Mouse (Mus musculus): ENCODE data around the gene Trim67.

Gene Trim67

GRCm38 (mm10) chr8:124792708-124793107 lies at the start of gene Trim67:
Gene Trim67 (plus strand): TSS chr8:124793092.
- in situ Hi-C loops (cut with MboI; ENCODE audit: unreplicated experiment in 2 of 2), result no loop called here

- in situ Hi-C loops (cut with MboI; ENCODE audit: unreplicated experiment in 2 of 2), result loop anchor here in 1 of 2 experiments (5.0 kb wide), 1 partner anchor 61 kb away; no protein-coding TSS in a partner anchor
These were observed 46.2 kb upstream of the Trim67 start for GRCm38 (mm10) chr8:124746661-124747060.

GRCm38 (mm10) chr8:124751191-124751590 lies 41.7 kb upstream of the Trim67 start:
- in situ Hi-C loops (cut with MboI; ENCODE audit: unreplicated experiment in 2 of 2), result no loop called here

- in situ Hi-C loops (cut with MboI; ENCODE audit: unreplicated experiment in 2 of 2), result no loop called here
These were observed 41.2 kb upstream of the Trim67 start, which contains the start of gene Fam89a for GRCm38 (mm10) chr8:124751709-124752173. Gene Fam89a (minus strand): TSS chr8:124751832.

- in situ Hi-C loops (cut with MboI; ENCODE audit: unreplicated experiment in 2 of 2), result no loop called here
These were observed 40.5 kb upstream of the Trim67 start for GRCm38 (mm10) chr8:124752325-124752862.

- in situ Hi-C loops (cut with MboI; ENCODE audit: unreplicated experiment in 2 of 2), result no loop called here
These were observed 38.6 kb upstream of the Trim67 start for GRCm38 (mm10) chr8:124754101-124754791.

- in situ Hi-C loops (cut with MboI; ENCODE audit: unreplicated experiment in 2 of 2), result no loop called here
These were observed 38.1 kb upstream of the Trim67 start for GRCm38 (mm10) chr8:124754792-124755190.

- in situ Hi-C loops (cut with MboI; ENCODE audit: unreplicated experiment in 2 of 2), result no loop called here
These were observed 37.4 kb upstream of the Trim67 start for GRCm38 (mm10) chr8:124755481-124755880.

- in situ Hi-C loops (cut with MboI; ENCODE audit: unreplicated experiment in 2 of 2), result no loop called here
These were observed 36.7 kb upstream of the Trim67 start for GRCm38 (mm10) chr8:124756153-124756552.

- in situ Hi-C loops (cut with MboI; ENCODE audit: unreplicated experiment in 2 of 2), result no loop called here
These were observed 36.3 kb upstream of the Trim67 start for GRCm38 (mm10) chr8:124756601-124757000.

GRCm38 (mm10) chr8:124758544-124758943 lies 34.3 kb upstream of the Trim67 start:
- in situ Hi-C loops (cut with MboI; ENCODE audit: unreplicated experiment in 2 of 2), result no loop called here

GRCm38 (mm10) chr8:124763061-124763460 lies 29.8 kb upstream of the Trim67 start:
- in situ Hi-C loops (cut with MboI; ENCODE audit: unreplicated experiment in 2 of 2), result no loop called here

- in situ Hi-C loops (cut with MboI; ENCODE audit: unreplicated experiment in 2 of 2), result no loop called here
These were observed 20.5 kb upstream of the Trim67 start for GRCm38 (mm10) chr8:124772389-124772788.

GRCm38 (mm10) chr8:124775695-124776094 lies 17.2 kb upstream of the Trim67 start:
- in situ Hi-C loops (cut with MboI; ENCODE audit: unreplicated experiment in 2 of 2), result no loop called here

- in situ Hi-C loops (cut with MboI; ENCODE audit: unreplicated experiment in 2 of 2), result no loop called here
These were observed 12.7 kb upstream of the Trim67 start for GRCm38 (mm10) chr8:124780236-124780635.

GRCm38 (mm10) chr8:124782431-124782830 lies 10.5 kb upstream of the Trim67 start:
- in situ Hi-C loops (cut with MboI; ENCODE audit: unreplicated experiment in 2 of 2), result no loop called here

- in situ Hi-C loops (cut with MboI; ENCODE audit: unreplicated experiment in 2 of 2), result no loop called here
These were observed 9.7 kb upstream of the Trim67 start for GRCm38 (mm10) chr8:124783228-124783627.

- in situ Hi-C loops (cut with MboI; ENCODE audit: unreplicated experiment in 2 of 2), result no loop called here
These were observed 8.3 kb upstream of the Trim67 start for GRCm38 (mm10) chr8:124784613-124785012.

GRCm38 (mm10) chr8:124790676-124791075 lies 2.2 kb upstream of the Trim67 start:
- in situ Hi-C loops (cut with MboI; ENCODE audit: unreplicated experiment in 2 of 2), result no loop called here

GRCm38 (mm10) chr8:124791751-124792150 lies 1.1 kb upstream of the Trim67 start:
- in situ Hi-C loops (cut with MboI; ENCODE audit: unreplicated experiment in 2 of 2), result no loop called here

GRCm38 (mm10) chr8:124792186-124792585 lies 706 bp upstream of the Trim67 start:
- in situ Hi-C loops (cut with MboI; ENCODE audit: unreplicated experiment in 2 of 2), result no loop called here

- in situ Hi-C loops (cut with MboI; ENCODE audit: unreplicated experiment in 2 of 2), result no loop called here
These were observed 320 bp downstream of the Trim67 start for GRCm38 (mm10) chr8:124793172-124793651.

Data from v-Abl transformed pro-B cells (cell line).